Mouse (Mus musculus) heart, embryonic 16.5 days (tissue): ENCODE data around the gene Cfap74. TPM values are rescaled to one million over a fixed set of nuclear protein-coding genes. Genes with fewer than 3 reads are reported as not detected.
"Not testable (repeated sequence)": the region's sequence is repeated elsewhere in the genome, so short reads cannot be mapped to it uniquely, and the experiment has no call there.

Source experiments
- ATAC-seq: fragments of 200-750 bp; cut with Nextera tagmentation; replicated peaks from 2 replicates; pipeline ENCODE4 v1.8.0; 2017; ENCODE audit warnings: moderate number of reproducible peaks; ENCODE audit not compliant: insufficient read depth, low FRiP score; ENCODE audit errors: extremely low read depth
- H3K27ac ChIP-seq: fragments of 300-500 bp; sonication (generic); 2 replicates; pipeline ENCODE4 v1.5.1; 2014; ENCODE audit warnings: mild to moderate bottlenecking, low read length, control low read depth, moderate library complexity
- H3K27me3 ChIP-seq: fragments of 300-500 bp; sonication (generic); 2 replicates; pipeline ENCODE4 v1.6.1; 2014; ENCODE audit warnings: low read length, mixed read lengths; ENCODE audit not compliant: control insufficient read depth, insufficient read depth
- H3K36me3 ChIP-seq: fragments of 300-500 bp; sonication (generic); 2 replicates; pipeline ENCODE4 v1.6.1; 2014; ENCODE audit not compliant: control insufficient read depth, insufficient read depth
- H3K4me1 ChIP-seq: fragments of 300-500 bp; sonication (generic); 2 replicates; pipeline ENCODE4 v1.6.1; 2014; ENCODE audit warnings: low read length, mixed read lengths; ENCODE audit not compliant: control insufficient read depth, insufficient read depth
- H3K4me2 ChIP-seq: fragments of 300-500 bp; sonication (generic); 2 replicates; pipeline ENCODE4 v1.6.1; 2014; ENCODE audit warnings: low read depth, mild to moderate bottlenecking, control low read depth, low read length
- H3K4me3 ChIP-seq: fragments of 300-500 bp; sonication (generic); 2 replicates; pipeline ENCODE4 v1.5.1; 2014; ENCODE audit warnings: mild to moderate bottlenecking, control low read depth, low read length
- H3K9ac ChIP-seq: fragments of 300-500 bp; sonication (generic); 2 replicates; pipeline ENCODE4 v1.6.1; 2014; ENCODE audit warnings: low read length, control low read depth
- H3K9me3 ChIP-seq: fragments of 300-500 bp; sonication (generic); replicated peaks from 2 replicates; pipeline ENCODE4 v1.6.1; 2016; ENCODE audit warnings: low read length; ENCODE audit not compliant: control insufficient read depth
- WGBS: fragments of 180-500 bp; shearing (Covaris S2); extraction: QIAGEN DNeasy Blood & Tissue Kit; methylation state at CpG from one replicate; pipeline ENCODE4 v1.1.7; 2014; 5-methylcytosine and 5-hydroxymethylcytosine counted together
- polyA plus RNA-seq: library from polyadenylated mRNA; unstranded; fragments of >200 nt; fragmentation: Nextera tagmentation; extraction: Ambion mirVana; gene quantifications from 2 replicates; pipeline ENCODE4 v1.2.1, GENCODE M21; 2015

Cfap74 gene
- polyA plus RNA-seq, 1 experiment from 2014 or later: 0.64 TPM

- 72% methylated on average over 21 of the region's 30 CpGs for WGBS
- not testable (repeated sequence) for H3K27me3 ChIP-seq, ATAC-seq
Observed at GRCm38 (mm10) chr4:155421412-155422370, 12.7 kb downstream of the Cfap74 start.

GRCm38 (mm10) chr4:155423988-155424387, 15.0 kb downstream of the Cfap74 start:
- no peak for ATAC-seq
- WGBS: 70% methylated on average over 5 of the region's 5 CpGs
- Histone ChIP-seq H3K27me3 (no peaks in the 10 kb centered on the region), H3K27ac (no peak overlapping the region), H3K36me3 (no peaks in the 10 kb centered on the region), H3K4me1 (no peaks in the 10 kb centered on the region), H3K9ac (no peak overlapping the region), H3K4me3 (no peak overlapping the region), H3K9me3 (no peaks in the 10 kb centered on the region), H3K4me2 (no peak overlapping the region)

More at GRCm38 (mm10) chr4:155421412-155422370, 12.7 kb downstream of the Cfap74 start:
- H3K4me3 ChIP-seq, H3K9me3 ChIP-seq, H3K36me3 ChIP-seq, H3K4me1 ChIP-seq, H3K27ac ChIP-seq, H3K9ac ChIP-seq, H3K4me2 ChIP-seq: not testable (repeated sequence)

GRCm38 (mm10) chr4:155426272-155426671, 17.3 kb downstream of the Cfap74 start:
- 76% methylated on average over 6 of the region's 6 CpGs for WGBS
- Histone ChIP-seq H3K4me2 (no peak overlapping the region), H3K4me1 (no peaks in the 10 kb centered on the region), H3K27me3 (no peaks in the 10 kb centered on the region), H3K9ac (no peak overlapping the region), H3K36me3 (no peaks in the 10 kb centered on the region), H3K4me3 (no peak overlapping the region), H3K9me3 (0 out of 2 replicates have a peak, but pooled peaks cover 5% of the 10 kb centered on the region), H3K27ac (no peak overlapping the region)
- no peak for ATAC-seq

- no peak overlapping the region for H3K4me2 ChIP-seq
- no peak overlapping the region for H3K27ac ChIP-seq
- ATAC-seq: no peak
- H3K9me3 ChIP-seq: 0 out of 2 replicates have a peak, but pooled peaks cover 5% of the 10 kb centered on the region
- H3K4me3 ChIP-seq: no peak overlapping the region
- H3K36me3 ChIP-seq: no peaks in the 10 kb centered on the region
- no peaks in the 10 kb centered on the region for H3K27me3 ChIP-seq
- no peak overlapping the region for H3K9ac ChIP-seq
- no peaks in the 10 kb centered on the region for H3K4me1 ChIP-seq
Observed at GRCm38 (mm10) chr4:155428442-155428841, 19.5 kb downstream of the Cfap74 start.

GRCm38 (mm10) chr4:155429202-155429601, 20.2 kb downstream of the Cfap74 start:
- Histone ChIP-seq H3K36me3 (no peaks in the 10 kb centered on the region), H3K9me3 (0 out of 2 replicates have a peak, but pooled peaks cover 5% of the 10 kb centered on the region), H3K27ac (no peak overlapping the region), H3K4me3 (no peak overlapping the region), H3K4me2 (no peak overlapping the region), H3K4me1 (no peaks in the 10 kb centered on the region), H3K9ac (no peak overlapping the region), H3K27me3 (no peaks in the 10 kb centered on the region)
- ATAC-seq: no peak
- 78% methylated on average over 3 of the region's 3 CpGs for WGBS

- H3K9ac ChIP-seq: no peak overlapping the region
- H3K36me3 ChIP-seq: no peaks in the 10 kb centered on the region
- H3K27ac ChIP-seq: no peak overlapping the region
- no peaks in the 10 kb centered on the region for H3K4me1 ChIP-seq
- no peak overlapping the region for H3K4me2 ChIP-seq
- H3K4me3 ChIP-seq: no peak overlapping the region
- WGBS: 67% methylated on average over 6 of the region's 6 CpGs
- H3K9me3 ChIP-seq: 0 out of 2 replicates have a peak, but pooled peaks cover 5% of the 10 kb centered on the region
- no peaks in the 10 kb centered on the region for H3K27me3 ChIP-seq
- ATAC-seq: no peak
Observed at GRCm38 (mm10) chr4:155432358-155432757, 23.4 kb downstream of the Cfap74 start.

- Histone ChIP-seq H3K27ac (no peak overlapping the region), H3K9me3 (0 out of 2 replicates have a peak, but pooled peaks cover 5% of the 10 kb centered on the region), H3K9ac (no peak overlapping the region), H3K4me1 (no peaks in the 10 kb centered on the region), H3K4me3 (no peak overlapping the region), H3K36me3 (no peaks in the 10 kb centered on the region), H3K27me3 (no peaks in the 10 kb centered on the region), H3K4me2 (no peak overlapping the region)
- ATAC-seq: no peak
- WGBS: 56% methylated on average over 5 of the region's 5 CpGs
Observed at GRCm38 (mm10) chr4:155433993-155434392, 25.0 kb downstream of the Cfap74 start.

- no peak for ATAC-seq
- Histone ChIP-seq H3K27ac (no peak overlapping the region), H3K4me2 (no peak overlapping the region), H3K27me3 (no peaks in the 10 kb centered on the region), H3K4me1 (no peaks in the 10 kb centered on the region), H3K9ac (no peak overlapping the region), H3K4me3 (no peak overlapping the region), H3K36me3 (no peaks in the 10 kb centered on the region), H3K9me3 (no peaks in the 10 kb centered on the region)
- 59% methylated on average over 3 of the region's 3 CpGs for WGBS
Observed at GRCm38 (mm10) chr4:155442808-155443207, 33.8 kb downstream of the Cfap74 start.

GRCm38 (mm10) chr4:155451597-155451996, 42.6 kb downstream of the Cfap74 start:
- H3K4me3 ChIP-seq: no peak overlapping the region
- H3K9me3 ChIP-seq: no peaks in the 10 kb centered on the region
- H3K9ac ChIP-seq: no peak overlapping the region
- no peaks in the 10 kb centered on the region for H3K27me3 ChIP-seq
- no peak for ATAC-seq
- no peak overlapping the region for H3K27ac ChIP-seq
- H3K4me2 ChIP-seq: no peak overlapping the region
- 38% methylated on average over 10 of the region's 10 CpGs for WGBS
- H3K4me1 ChIP-seq: no peaks in the 10 kb centered on the region
- no peaks in the 10 kb centered on the region for H3K36me3 ChIP-seq
